Mouse (Mus musculus) R1 (cell line): ENCODE measurements at regions not wholly inside any gene's neighbourhood (a gene's known extent, or its start where the extent isn't known, plus 50 kb on each side); places are given as distances from the start of the nearest gene placed in this dataset.
A peak's percentile ranks its signal among the peaks of the same experiment; 100 is the strongest.

ENCODE experiments used
- DNase-seq: peaks from one replicate; pipeline ENCODE4 v3.0.0-alpha.2; 2018; ENCODE audit warnings: low read depth, low spot score

DNA sequence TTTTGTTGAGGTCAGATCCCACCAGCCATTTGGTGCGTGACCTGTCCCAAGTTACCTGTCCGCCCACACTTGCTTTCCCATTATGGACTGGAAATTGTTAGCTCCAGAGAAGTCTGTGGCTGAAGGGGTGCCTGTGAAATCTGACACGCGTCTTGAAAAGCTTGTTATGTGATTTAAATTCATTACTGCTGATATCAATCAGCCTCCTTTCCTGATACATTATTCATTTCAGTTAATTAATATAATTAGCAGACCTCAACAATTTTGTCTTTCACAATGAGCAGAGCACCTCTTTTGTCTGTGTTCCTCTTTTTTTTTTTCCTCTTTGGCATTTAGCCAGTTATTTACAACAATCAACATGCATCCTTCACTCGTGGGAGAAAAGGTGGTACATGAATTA lies 58.6 kb upstream of the Grip1 start:
- DNase-seq, result no peak

DNA sequence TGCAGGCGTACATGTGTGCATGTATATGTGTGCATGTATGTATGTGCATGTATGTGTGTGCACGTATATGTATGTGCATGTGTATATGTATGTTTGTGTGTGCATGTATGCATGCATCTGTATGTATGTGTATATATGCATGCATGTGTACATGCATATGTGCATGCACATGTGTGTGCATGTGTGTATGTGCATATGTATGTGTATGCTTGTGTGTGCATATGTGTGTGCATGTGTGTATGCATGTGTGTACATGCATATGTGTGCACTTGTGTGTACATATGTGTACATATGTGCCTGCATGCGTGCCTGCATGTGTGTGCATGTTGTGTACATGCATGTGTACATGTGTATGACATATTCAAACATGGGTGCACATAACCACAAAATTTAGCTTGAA lies 65.7 kb upstream of the Grip1 start:
- no peak for DNase-seq

DNA sequence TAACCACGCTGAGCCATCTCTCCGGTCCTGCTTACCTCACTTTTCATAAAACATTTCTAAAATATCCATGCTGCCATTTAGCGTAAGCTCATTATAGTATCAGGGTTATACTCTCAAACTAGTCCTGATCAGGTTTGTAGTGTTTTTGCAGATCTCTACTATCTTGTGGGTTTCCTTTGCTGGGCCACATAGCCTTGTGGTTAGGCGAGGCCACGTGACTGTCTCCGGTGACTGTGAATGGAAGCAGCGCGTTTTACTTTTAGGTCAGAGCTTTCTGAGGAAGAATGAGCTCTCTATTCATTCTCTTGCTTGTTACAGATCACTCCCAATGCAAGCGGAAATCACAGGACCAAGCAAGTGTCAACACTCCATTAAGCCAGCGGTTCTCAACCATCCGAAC lies 71.4 kb upstream of the Grip1 start:
- no peak for DNase-seq

DNA sequence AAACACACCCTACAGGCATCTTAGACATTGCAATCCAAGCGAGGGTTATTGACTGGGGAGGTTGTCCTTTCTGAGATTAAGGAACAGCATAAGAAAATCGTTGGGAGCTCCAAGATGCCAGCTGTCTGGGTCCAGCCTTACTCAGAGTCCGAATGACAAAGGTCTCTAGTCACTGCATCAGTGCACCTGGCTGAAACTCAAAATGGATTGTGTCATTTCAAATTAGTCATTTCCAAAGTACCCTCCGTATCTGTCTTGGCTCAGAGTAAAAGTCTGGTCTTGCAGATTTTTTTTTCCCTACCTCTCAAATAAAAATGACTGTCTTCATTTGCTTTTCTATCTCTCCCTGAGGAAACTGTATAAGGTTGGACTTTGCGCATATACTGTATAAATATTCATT lies 85.1 kb upstream of the Grip1 start:
- DNase-seq, result no peak

DNA sequence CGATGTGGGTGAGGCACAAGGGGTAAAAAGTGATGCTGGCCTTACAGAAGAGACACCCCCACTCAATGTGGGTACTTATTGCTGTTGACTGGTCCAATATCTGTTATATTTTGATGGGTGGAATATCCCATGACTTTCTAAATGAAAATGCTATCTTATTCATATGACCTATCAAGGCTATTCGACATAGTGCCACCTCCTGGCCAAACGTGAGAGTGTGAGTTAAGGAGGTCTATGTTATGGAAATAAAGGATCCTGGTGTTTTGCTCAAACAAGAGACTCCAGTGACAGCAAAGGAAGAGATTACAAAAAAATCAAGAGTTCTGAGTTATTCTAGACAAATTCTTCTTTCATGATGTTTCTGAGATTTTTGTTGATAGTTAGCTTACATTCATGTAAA lies 90.0 kb upstream of the Grip1 start:
- DNase-seq, result peak; percentile 59

DNA sequence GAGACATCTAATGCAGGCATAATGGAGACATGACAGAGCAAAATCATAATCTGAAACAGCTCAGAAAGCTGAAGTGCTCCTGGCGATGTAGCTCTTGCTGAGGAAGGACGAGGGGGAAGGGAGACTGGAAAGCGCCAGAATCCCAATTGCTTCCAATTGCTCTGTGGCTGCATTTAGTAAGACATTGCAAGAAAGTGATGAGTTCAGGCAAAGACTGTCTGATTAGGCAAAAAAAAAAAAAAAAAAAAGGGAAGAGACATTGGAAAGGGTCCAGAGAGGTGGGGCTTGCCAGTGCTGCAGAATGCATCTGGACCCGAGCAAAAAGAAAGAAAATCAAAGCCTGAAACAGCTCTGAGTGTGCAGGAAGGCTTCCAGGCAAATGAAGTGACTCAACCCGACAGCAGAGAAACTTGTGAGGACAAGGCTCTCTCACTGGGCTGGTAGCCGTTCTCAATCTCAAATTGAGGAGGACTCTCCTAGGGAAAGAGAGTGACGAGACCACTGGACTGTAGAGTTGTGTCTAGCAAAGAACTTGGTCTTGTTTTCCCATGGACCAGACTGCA lies 94.8 kb upstream of the Grip1 start:
- no peak for DNase-seq

DNA sequence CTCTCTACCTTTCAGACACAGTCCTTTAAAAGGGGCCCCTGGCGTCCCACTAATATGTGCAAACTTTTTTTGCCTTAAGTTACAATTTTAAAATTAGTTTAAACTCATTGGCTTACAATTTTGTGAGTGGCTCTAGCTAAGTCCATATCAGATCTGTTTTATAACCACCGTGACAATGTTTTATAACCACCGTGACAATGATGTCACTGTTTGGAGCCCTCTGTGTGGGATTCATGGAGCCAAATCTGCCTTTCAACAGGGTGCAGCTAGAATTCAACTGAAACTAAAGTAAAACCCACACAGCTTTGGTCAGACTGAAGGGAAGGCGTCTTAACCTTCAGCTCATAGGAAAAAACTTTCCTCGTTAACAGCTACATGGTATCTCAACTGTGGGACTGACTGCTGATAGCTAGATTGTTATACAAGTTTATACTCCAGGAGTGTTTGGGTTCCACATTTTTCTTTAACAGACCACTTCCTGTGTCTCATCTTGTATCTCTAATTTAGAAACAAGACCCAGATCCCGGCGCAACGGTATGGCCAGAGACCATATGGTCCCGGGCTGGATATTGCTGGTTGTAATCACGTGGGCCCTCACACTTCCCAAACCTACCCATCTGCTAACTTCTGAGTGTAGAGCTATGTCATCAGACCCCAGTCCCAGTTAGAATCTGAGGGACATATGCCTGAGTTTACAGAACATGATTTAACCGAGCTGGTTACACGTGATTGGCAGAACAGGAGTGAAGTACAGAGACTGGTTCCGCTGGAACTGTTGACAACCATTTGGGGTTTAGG lies 102.7 kb upstream of the Cand1 start:
- no peak for DNase-seq

DNA sequence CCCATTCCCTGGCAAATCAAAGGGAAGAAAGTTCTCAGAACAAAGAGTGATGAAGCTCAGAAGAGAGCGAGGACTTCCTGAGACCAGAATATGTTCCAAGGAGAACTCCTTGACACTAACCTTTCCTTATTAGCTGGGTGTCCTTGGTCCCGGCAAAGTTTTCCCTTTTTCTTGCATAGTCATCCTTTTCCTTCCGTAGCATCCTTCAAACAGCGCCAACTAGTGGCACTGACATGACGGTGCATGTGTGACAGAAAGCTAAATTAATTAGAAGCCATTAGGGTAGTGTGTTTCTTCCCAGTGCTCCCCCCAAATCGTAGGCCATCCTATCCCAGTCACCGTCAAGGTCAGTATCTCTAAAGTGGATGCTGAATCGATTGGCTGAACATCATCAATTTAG lies 100.5 kb upstream of the Cand1 start:
- DNase-seq, result peak; percentile 77

DNA sequence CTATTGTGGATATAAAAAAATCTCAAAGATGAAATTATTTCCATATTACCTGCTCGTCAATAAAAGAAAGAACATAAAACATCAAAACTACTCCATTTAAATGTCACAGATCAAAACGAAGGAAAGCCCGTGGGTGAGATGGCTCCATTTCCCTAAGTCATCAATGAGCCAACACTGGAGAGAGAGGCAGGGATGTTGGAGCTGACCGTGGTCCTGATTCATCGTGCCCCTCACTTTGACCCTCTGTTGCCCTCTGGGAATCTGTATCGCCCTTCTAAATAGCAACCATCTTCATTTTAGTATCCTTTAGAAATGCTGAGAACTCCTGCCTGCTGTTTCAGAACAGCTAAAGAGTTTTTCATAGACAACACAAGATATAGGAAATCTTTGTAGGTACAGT lies 87.1 kb upstream of the Cand1 start:
- peak; percentile 60 for DNase-seq

DNA sequence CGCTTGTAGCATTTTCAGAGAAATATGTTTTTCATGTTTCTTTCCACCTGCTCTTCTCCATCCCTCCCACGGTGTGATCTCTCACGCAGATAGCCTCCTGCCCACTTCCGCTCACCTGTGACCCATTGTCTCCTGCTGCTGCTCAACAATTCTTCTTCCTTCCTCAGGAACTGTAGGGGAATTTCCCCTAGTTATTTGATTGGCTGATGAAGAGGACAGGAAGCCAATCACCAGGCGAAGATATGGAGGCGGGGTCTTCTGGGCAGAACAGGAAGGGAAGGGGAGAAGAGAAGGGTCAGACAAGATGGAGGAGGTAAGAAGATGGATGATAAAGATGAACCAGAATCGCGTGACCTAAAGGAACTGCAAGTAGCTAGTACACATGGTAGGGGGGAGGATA lies 80.1 kb upstream of the Cand1 start:
- peak; percentile 69 for DNase-seq

DNA sequence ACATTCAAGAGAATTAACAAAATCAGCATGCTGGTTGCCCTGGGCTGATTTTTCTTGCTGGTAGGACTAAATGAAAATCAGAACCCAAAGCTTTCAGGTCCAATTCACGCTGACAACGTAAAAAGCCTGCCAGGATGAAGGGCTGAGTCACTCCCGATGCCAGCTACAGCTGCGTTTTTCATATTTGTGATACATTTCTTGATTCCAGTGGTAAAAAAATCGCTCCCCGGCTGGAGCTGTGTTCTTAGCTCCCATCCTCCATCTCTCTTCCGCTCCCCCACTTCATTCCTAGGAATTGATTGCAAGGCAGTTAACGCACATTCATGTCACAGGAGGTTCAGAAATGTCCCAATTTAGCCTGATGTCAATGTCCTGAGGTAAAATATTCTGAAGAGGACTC lies 78.6 kb upstream of the Cand1 start:
- DNase-seq, result no peak

DNA sequence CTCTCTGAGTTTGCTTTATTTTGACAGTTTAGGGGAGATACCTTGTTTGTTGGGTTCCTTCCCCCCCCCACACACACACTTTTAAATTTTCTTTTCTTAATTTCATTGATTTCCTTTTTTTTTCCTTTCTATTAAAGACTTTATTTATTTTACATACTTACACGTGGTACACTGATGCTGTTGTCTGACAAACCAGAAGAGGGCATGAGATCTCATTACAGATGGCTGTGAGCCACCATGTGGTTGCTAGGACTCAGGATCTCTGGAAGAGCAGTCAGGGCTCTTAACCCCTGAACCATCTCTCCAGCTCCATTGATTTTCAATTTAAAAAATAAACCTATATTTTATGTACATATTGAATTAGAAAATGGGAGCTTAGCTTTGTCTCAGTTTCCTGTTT lies 71.7 kb upstream of the Cand1 start:
- peak; percentile 21 for DNase-seq

DNA sequence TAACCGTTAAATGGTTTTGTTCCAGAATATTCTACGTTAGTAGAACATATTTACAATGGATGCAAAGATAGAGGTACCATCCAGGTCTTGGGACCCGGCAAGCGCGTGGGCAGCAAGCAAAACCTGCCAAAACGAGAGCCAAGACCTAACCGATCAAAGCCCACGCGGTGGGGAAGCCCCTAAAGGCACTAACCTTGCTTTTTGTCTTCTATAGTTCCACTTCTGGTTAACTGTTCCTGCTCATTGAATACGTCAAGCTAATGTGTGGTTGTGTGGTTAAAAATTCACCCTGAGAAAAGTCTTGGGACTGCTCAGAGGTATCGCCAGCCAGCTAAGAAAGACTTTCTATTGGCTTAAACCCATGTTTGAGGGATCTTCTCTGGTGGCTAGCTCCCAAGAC lies 55.9 kb upstream of the Cand1 start:
- no peak for DNase-seq

DNA sequence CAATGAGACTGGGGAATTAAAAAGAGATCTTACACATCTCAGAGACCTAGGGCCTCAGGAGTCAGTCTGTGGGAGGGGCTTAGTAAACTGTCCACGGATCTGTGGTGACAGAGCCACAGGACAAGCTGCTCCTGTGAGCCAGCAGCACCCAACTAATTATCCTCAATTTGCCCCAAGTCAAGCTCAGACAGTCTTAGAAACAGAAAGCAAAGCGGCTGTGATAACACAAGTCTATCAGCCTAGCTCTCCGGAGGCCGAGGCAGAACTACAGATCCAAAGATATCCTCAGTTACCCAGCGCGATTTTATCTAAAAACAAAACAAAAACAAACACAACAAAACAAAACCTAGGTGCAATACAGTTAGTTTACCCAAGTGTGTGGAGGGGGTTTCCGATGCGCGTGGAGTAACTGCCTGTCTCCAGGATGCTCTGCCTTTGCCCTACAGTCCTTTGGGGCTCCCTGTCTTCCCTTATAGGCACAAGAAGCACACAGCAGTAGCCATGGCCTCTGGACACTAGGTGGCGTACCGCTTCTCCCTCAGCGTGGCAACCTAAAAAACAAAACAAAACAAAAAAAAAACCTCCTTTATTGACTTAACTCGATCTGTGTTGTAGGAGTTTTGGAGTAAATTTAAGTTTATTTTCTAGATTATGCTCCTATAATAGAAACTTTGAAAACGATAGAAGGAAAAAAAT lies 54.7 kb upstream of the Cand1 start:
- peak; percentile 82 for DNase-seq

DNA sequence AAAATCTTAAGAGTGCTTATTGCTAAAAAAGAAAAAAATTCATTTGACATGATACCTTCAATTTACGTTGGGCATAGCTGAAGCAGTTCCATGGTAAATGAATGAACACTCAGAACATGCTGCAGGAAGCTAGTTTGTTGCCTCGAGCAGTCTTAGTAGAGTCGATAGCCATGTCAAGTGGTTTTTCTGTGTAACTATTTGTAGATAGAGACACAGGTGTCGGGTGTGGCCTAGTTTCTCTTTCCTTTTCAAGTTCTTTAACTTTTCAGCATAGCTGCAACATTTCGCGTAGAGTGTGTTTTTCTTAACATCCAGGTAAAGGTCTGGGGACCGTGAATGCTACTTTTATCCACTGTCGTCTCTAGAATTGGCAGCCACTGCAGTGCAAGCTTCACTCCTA lies 53.5 kb upstream of the Cand1 start:
- no peak for DNase-seq
